Mouse (Mus musculus) E14TG2a.4 (cell line): ENCODE results near the gene Smg7.

Source experiments
- H3K27me3 ChIP-seq: 2 replicates; pipeline ENCODE4 v1.6.1; 2014; ENCODE audit warnings: low read length, control low read depth; ENCODE audit not compliant: insufficient read depth
- H3K36me3 ChIP-seq: 2 replicates; pipeline ENCODE4 v1.6.1; 2014; ENCODE audit warnings: low read length, control low read depth; ENCODE audit not compliant: insufficient read depth
- H3K4me1 ChIP-seq: replicated peaks from 2 replicates; pipeline ENCODE4 v1.6.1; 2014; ENCODE audit warnings: low read depth, low read length, control low read depth
- H3K4me3 ChIP-seq: replicated peaks from 2 replicates; pipeline ENCODE4 v1.5.1; 2014; ENCODE audit warnings: mild to moderate bottlenecking, low read length
- H3K9me3 ChIP-seq: 2 replicates; pipeline ENCODE4 v1.6.1; 2014; ENCODE audit warnings: low read length, control low read depth
- CTCF ChIP-seq: conservative IDR thresholded peaks from 2 replicates; pipeline ENCODE4 v1.5.1; 2014; ENCODE audit warnings: low read length
- NANOG ChIP-seq: IDR thresholded peaks from 2 replicates; pipeline ENCODE4 v1.6.1; 2014; ENCODE audit warnings: borderline replicate concordance, low read length, mixed read lengths
- POU5F1 ChIP-seq: IDR thresholded peaks from 2 replicates; pipeline ENCODE4 v1.6.1; 2014; ENCODE audit warnings: low read length, borderline replicate concordance

Gene Smg7

DNA sequence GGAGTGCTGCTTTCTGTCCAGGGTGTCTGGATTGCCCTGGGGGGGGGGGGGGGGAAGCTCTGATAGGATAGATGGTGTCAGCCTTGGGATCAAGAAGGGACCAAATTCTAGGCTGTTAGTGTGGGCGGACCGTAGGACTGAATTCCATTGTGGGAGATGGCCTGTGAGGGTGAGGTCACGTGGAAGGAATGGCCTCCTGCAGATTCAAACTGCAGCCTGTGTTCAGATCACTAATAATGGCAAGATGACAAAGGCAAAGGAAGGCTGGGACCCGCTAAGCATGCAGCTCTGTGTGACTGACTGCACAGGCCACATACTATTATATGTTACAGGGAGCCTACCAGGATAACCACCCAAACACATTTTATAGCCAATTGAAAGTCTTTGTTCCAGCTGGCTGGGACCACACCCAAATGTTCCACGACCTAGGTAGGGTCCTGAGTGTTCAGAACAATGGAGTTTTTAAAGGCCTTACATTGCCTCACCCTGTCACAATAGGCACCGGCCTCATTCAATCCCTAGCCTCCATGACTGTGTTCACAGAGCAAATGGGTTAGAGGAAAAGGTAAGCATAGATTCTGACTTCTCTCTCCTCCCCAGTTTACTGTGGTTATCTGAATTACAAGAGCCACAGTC is 108.8 kb downstream of the Smg7 start:
- TF ChIP-seq POU5F1 (no peak), CTCF (no peak), NANOG (0 out of 2 replicates have a peak, but pooled peaks have one; percentile 49)
- Histone ChIP-seq H3K4me3 (peak overlapping the region; percentile 30), H3K27me3 (no peaks in the 10 kb centered on the region), H3K36me3 (no peaks in the 10 kb centered on the region), H3K4me1 (peaks cover 83% of the 10 kb centered on the region), H3K9me3 (no peaks in the 10 kb centered on the region)

DNA sequence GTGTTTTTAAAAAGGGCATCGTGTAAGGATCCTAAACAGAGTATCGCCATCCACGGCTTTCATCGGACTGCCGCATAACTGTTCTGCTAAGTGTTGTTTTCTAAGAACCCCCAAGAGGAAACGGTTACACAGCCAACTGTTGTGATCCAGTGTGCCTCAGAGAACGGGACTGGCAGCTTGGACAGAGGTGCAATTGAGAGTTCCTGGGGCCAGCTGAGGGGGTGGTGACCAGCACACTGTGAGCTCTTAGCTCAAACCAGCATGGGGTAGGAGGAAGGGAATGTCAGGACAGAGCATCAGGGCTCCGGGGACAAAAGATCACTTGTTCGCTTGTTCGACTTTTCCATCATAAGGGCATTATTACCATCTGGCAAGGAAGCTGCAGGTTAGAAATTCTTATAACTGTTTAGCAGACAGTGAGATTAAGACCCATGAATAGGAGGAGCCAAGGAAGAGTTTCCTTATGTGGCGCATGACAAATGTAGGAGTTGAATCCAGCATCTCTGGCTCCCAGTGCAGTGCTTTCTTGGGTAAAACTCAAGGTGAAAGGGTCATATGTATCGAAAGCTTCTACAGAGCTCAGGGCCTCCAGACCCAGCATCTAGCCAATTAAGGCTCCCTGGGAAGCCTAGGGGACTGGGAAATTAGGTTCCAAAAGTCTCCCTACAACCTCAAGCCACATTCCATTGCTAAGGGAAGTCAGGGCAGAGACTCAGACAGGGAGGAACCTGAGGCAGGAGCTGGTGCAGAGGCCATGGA is 109.5 kb downstream of the Smg7 start:
- no peak for TF ChIP-seq CTCF
- no peak for TF ChIP-seq POU5F1
- no peak for TF ChIP-seq NANOG
- H3K4me3 ChIP-seq = peak overlapping the region; percentile 30
- peaks cover 84% of the 10 kb centered on the region for H3K4me1 ChIP-seq
- H3K27me3 ChIP-seq = no peaks in the 10 kb centered on the region
- no peaks in the 10 kb centered on the region for H3K9me3 ChIP-seq
- H3K36me3 ChIP-seq = no peaks in the 10 kb centered on the region

DNA sequence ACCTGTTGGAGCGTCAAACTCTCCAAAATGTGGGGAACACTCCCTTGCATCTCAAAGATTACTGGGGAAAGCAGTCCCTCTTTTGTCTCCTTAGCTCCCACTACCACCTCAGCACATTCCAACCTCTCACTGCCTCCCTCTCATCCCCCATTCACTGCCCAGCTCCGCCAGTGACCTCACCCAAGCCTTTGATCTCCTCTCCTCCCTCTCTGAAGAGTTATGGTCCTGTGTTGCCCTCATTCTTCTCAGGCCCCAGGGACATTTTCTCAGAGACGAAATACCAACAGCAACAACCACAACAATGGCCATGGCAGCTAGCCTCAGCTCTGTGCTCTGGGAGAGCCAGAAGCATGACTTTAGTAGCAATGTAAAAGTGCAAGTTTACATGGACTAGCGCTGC is 111.2 kb downstream of the Smg7 start:
- Histone ChIP-seq H3K4me1 (peaks cover 71% of the 10 kb centered on the region), H3K9me3 (no peaks in the 10 kb centered on the region), H3K4me3 (peak overlapping the region; percentile 11), H3K36me3 (no peaks in the 10 kb centered on the region), H3K27me3 (no peaks in the 10 kb centered on the region)
- no peak for TF ChIP-seq CTCF
- no peak for TF ChIP-seq POU5F1
- TF ChIP-seq NANOG = no peak

DNA sequence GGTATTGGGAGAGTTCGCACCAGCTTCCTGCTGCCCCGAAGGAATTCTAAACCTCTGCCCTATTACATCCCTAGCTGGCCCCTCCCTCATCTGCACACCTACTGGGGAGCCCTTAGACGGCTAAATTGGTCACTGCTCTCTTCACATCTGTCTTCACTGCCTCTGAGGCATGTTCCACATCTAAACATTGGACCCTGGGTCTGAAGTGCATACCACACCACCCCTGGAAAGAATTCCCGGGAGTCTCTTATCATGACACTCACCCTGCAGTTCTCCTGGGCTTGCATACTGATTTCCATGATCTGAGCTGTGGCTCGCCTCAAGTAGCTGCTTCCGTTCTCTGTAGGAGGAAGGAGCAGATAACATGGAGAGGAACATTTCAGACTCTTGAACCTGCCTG is 111.6 kb downstream of the Smg7 start:
- Histone ChIP-seq H3K4me1 (peaks cover 67% of the 10 kb centered on the region), H3K9me3 (no peaks in the 10 kb centered on the region), H3K36me3 (no peaks in the 10 kb centered on the region), H3K4me3 (peak overlapping the region; percentile 11), H3K27me3 (no peaks in the 10 kb centered on the region)
- TF ChIP-seq NANOG = no peak
- no peak for TF ChIP-seq POU5F1
- no peak for TF ChIP-seq CTCF

DNA sequence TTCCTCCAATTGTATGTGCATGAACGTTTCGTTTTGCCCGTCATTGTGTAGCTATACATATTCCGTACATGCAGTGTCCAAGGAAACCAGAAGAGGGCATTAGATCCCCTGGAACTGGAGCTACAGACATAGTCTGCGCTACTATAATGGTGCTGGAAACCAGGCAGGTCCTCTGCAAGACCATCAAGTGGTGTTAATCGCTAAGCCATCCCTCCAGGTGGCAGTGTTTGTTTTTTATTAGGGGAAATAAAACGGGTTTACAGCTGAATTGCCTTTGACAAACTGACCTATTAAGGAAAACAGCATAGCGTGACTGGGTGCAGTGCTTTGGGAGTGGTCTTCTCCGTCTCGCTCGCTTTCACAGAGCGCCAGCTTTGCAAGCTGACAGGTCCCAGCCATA is 112.2 kb downstream of the Smg7 start:
- H3K36me3 ChIP-seq = no peaks in the 10 kb centered on the region
- TF ChIP-seq CTCF = peak; percentile 82
- TF ChIP-seq NANOG = no peak
- peaks cover 61% of the 10 kb centered on the region for H3K4me1 ChIP-seq
- peak overlapping the region; percentile 11 for H3K4me3 ChIP-seq
- no peaks in the 10 kb centered on the region for H3K9me3 ChIP-seq
- no peaks in the 10 kb centered on the region for H3K27me3 ChIP-seq

DNA sequence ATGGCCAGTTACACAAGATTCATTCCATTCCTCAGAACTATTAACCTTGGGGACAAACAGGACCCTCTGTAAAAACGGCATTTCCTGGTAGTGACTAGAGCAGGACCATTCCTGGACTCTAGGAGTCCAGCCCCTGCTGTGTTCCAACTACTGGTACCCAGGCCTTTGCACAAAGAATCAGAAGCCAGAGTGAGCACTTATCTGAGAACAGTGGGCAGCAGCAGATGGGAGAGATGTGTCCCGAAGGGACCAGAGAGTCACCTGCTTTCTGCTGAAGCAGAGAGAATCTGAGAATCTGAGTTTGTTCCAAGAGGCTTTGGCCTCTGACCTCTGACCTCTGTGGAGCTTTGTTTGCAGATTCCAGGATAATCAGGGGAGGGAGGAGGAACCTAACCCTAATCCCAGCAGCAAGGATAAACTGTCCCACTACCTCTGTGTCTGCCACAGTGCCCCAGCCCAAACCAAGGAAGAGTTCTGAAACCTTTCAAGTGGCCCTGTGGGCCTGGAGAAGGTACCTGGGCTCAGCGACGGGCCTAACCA is 114.3 kb downstream of the Smg7 start:
- no peak for TF ChIP-seq CTCF
- TF ChIP-seq NANOG = no peak
- no peak for TF ChIP-seq POU5F1
- Histone ChIP-seq H3K36me3 (no peaks in the 10 kb centered on the region), H3K9me3 (no peaks in the 10 kb centered on the region)

More for the DNA sequence above, 114.3 kb downstream of the Smg7 start:
- Histone ChIP-seq H3K4me3 (no peak overlapping the region), H3K27me3 (no peaks in the 10 kb centered on the region), H3K4me1 (peaks cover 41% of the 10 kb centered on the region)
